ENCODE assay signal across 7 mouse cellular contexts in the genomic region with DNA sequence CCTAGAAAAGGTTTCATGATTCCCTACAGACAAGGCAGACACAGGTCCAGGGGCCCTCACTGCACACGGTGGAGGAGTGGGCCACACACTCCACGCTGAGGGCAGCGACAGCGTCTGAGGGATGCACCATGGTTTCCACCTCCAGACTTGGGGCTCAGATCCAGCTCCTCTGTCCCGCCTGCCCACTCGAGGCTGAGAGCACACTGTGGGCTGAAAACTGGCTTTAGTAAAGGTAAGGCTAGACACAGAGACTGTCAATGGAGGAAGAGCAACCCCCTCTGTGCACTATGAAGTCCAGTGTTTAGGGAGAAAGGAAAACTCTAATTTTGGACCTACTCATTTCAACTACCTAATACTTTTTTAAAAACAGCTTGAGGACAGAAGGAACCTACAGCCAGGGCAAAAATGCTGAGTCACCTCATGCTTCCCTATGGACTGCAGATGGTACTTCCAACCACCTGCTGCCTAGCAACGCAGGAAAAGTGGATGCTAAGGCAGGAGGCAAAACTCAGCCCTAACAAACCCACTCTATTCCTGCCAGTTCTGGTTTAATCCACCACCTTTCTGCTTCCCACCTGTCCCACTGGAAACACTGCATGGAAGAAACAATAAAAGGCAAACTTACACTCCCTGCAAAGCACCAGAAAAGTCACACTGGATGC. TPM values are rescaled to one million over a fixed set of nuclear protein-coding genes. Genes with fewer than 3 reads are reported as not detected.
DNase-seq lines count a peak whose midpoint lies in the region; ATAC-seq lines count a peak whose summit lies in the region.
"Not testable (repeated sequence)": the region's sequence is repeated elsewhere in the genome, so short reads cannot be mapped to it uniquely, and the experiment has no call there.
"Had no signal": no experiment of that assay in that cellular context is flagged by ENCODE, and none has a peak within 500 bp of the region (broad histone marks: within the 10 kb centered on the region; RNA-seq: fewer than 3 reads in every experiment).

No protein-coding gene starts in this region.

- H3K9me3 ChIP-seq in hindbrain, embryonic 14.5 days (ENCODE audit: control insufficient read depth, low read length), result not testable (repeated sequence)

- ATAC-seq in frontal cortex, adult (ENCODE audit: low TSS enrichment), result peak; percentile 39
- ATAC-seq in hindbrain, embryonic 14.5 days (ENCODE audit: low FRiP score), result not testable (repeated sequence)

- not testable (repeated sequence) for H3K27me3 ChIP-seq in hindbrain, embryonic 14.5 days (ENCODE audit: control insufficient read depth, insufficient read depth, low read length)

- H3K4me3 ChIP-seq in hindbrain, embryonic 14.5 days (replicated peaks; ENCODE audit: low read length), result not testable (repeated sequence)

- 86% methylated on average over 5 of the region's 7 CpGs for WGBS in hindbrain, embryonic 14.5 days

- H3K4me1 ChIP-seq in hindbrain, embryonic 14.5 days (replicated peaks; ENCODE audit: control insufficient read depth, insufficient read depth, low read length), result not testable (repeated sequence)

- H3K9ac ChIP-seq in hindbrain, embryonic 14.5 days, result not testable (repeated sequence)

- intact Hi-C loops in left cerebral cortex, postnatal 36 days (cut with DNase I), result not testable (repeated sequence)

- DNase-seq in ES-CJ7 (ENCODE audit: low read depth, low spot score) (peak; percentile 18), R1 (ENCODE audit: low read depth, low spot score) (peak; percentile 18)
- DNase-seq in hindbrain, embryonic 14.5 days (ENCODE audit: low spot score), result peak; percentile 18
- DNase-seq in left cerebral cortex, postnatal 36 days (ENCODE audit: low spot score in 2 of 2), result peak; percentile 60 to 72
- DNase-seq in right cerebral cortex, adult 2 months (ENCODE audit: low spot score in 2 of 2), result peak; percentile 63 to 66

- not testable (repeated sequence) for H3K36me3 ChIP-seq in hindbrain, embryonic 14.5 days (replicated peaks; ENCODE audit: control insufficient read depth, insufficient read depth)

- not testable (repeated sequence) for H3K27ac ChIP-seq in hindbrain, embryonic 14.5 days

- not testable (repeated sequence) for H3K4me2 ChIP-seq in hindbrain, embryonic 14.5 days (replicated peaks)

RNA-seq across cellular contexts. Expression of gene Dynlt1f, which starts 4.7 kb away (rescaled TPM):
- polyA plus RNA-seq in hindbrain, embryonic 14.5 days (2014; fragmentation: Nextera tagmentation; extraction: Ambion mirVana), result 290 and 320 TPM in 2 replicates
- total RNA-seq in left cerebral cortex, postnatal 36 days (2021), result 10 to 100 TPM; 33.6 to 40.7 TPM

RNA-seq across cellular contexts. Expression of gene Sytl3, which starts 7.9 kb away (rescaled TPM):
- 0.91 and 1.0 TPM in 2 replicates for polyA plus RNA-seq in hindbrain, embryonic 14.5 days (2014; fragmentation: Nextera tagmentation; extraction: Ambion mirVana)
- total RNA-seq in left cerebral cortex, postnatal 36 days (2021), result 1 to 10 TPM in 1 of 2 experiments, not detected in 1; 1.0 TPM
- polyA plus RNA-seq: embryonic facial prominence, embryonic 10.5 days had no signal

RNA-seq across cellular contexts. Expression of gene Dynlt1c, which starts 49.6 kb away (rescaled TPM):
- 36.3 and 46.8 TPM in 2 replicates for polyA plus RNA-seq in hindbrain, embryonic 14.5 days (2014; fragmentation: Nextera tagmentation; extraction: Ambion mirVana)
- 10 to 100 TPM; 12.6 to 24.7 TPM for total RNA-seq in left cerebral cortex, postnatal 36 days (2021)
